Mouse (Mus musculus) midbrain, embryonic 15.5 days (tissue): ENCODE measurements around the gene Pcbp2. TPM values are rescaled to one million over a fixed set of nuclear protein-coding genes. Genes with fewer than 3 reads are reported as not detected.

Experiments used
- ATAC-seq: fragments of 200-750 bp; cut with Nextera tagmentation; replicated peaks from 2 replicates; pipeline ENCODE4 v1.8.0; 2017; ENCODE audit warnings: moderate TSS enrichment
- H3K27ac ChIP-seq: fragments of 300-500 bp; sonication (generic); 2 replicates; pipeline ENCODE4 v1.5.1; 2015; ENCODE audit warnings: mild to moderate bottlenecking, inconsistent platforms
- H3K27me3 ChIP-seq: fragments of 300-500 bp; sonication (generic); replicated peaks from 2 replicates; pipeline ENCODE4 v1.6.1; 2015; ENCODE audit warnings: inconsistent platforms
- H3K36me3 ChIP-seq: fragments of 300-500 bp; sonication (generic); replicated peaks from 2 replicates; pipeline ENCODE4 v1.6.1; 2015; ENCODE audit warnings: inconsistent platforms
- H3K4me1 ChIP-seq: fragments of 300-500 bp; sonication (generic); 2 replicates; pipeline ENCODE4 v1.6.1; 2015; ENCODE audit warnings: inconsistent platforms
- H3K4me2 ChIP-seq: fragments of 300-500 bp; sonication (generic); 2 replicates; pipeline ENCODE4 v1.6.1; 2015; ENCODE audit warnings: inconsistent platforms, mild to moderate bottlenecking, moderate library complexity
- H3K4me3 ChIP-seq: fragments of 300-500 bp; sonication (generic); 2 replicates; pipeline ENCODE4 v1.5.1; 2015; ENCODE audit warnings: mild to moderate bottlenecking, inconsistent platforms
- H3K9ac ChIP-seq: fragments of 300-500 bp; sonication (generic); 2 replicates; pipeline ENCODE4 v1.6.1; 2015; ENCODE audit warnings: mild to moderate bottlenecking, inconsistent platforms
- H3K9me3 ChIP-seq: fragments of 300-500 bp; sonication (generic); 2 replicates; pipeline ENCODE4 v1.6.1; 2016; ENCODE audit warnings: inconsistent platforms
- WGBS: fragments of 180-500 bp; shearing (Covaris S2); methylation state at CpG from one replicate; pipeline ENCODE4 v1.1.7; 2015; ENCODE audit warnings: mixed read lengths; 5-methylcytosine and 5-hydroxymethylcytosine counted together
- polyA plus RNA-seq: library from polyadenylated mRNA; unstranded; fragments of >200 nt; fragmentation: Nextera tagmentation; extraction: Ambion mirVana; gene quantifications from 2 replicates; pipeline ENCODE4 v1.2.1, GENCODE M21; 2015

Pcbp2 gene
- 123 and 126 TPM in 2 replicates for polyA plus RNA-seq

DNA sequence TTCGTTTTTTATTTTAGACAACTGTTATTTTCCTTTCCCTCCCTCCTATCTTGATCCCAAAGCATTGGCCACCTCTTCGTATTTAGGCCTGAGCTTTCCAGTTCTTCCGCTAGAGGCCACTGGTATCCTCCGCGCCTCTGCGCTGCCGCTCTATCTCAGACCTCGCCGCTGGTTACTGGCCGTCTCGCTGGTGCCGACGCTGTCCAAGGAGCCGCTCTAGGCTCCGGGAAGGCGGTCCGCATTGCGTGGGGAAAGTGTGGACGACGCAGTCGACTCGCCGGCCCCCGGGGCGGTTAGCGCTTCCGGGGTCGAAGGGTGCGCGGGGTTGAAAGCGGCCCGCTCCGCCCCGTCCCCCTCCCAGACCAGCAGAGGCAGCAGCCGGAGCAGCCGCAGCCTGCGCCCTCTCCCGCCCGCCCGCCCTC lies at the start of gene Pcbp2:
Pcbp2 (plus strand) TSS at position 357 of the 422 bp plus-strand sequence.
- peaks cover 15% of the 10 kb centered on the region for H3K36me3 ChIP-seq
- peak within 1 kb of the TSS; percentile 88 for H3K9ac ChIP-seq
- no peaks in the 10 kb centered on the region for H3K27me3 ChIP-seq
- peak; percentile 99 for ATAC-seq
- no peaks in the 10 kb centered on the region for H3K9me3 ChIP-seq
- peak within 1 kb of the TSS; percentile 65 for H3K4me2 ChIP-seq
- peak within 1 kb of the TSS; percentile 95 for H3K27ac ChIP-seq
- under 1% methylated on average over 37 of the region's 40 CpGs for WGBS
- peaks cover 17% of the 10 kb centered on the region for H3K4me1 ChIP-seq
- H3K4me3 ChIP-seq, result peak within 1 kb of the TSS; percentile 93

GRCm38 (mm10) chr15:102420986-102421385 lies 49.4 kb upstream of the Pcbp2 start:
- no peak overlapping the region for H3K9ac ChIP-seq
- H3K4me1 ChIP-seq, result no peaks in the 10 kb centered on the region
- no peak overlapping the region for H3K4me3 ChIP-seq
- no peaks in the 10 kb centered on the region for H3K9me3 ChIP-seq
- H3K4me2 ChIP-seq, result no peak overlapping the region
- WGBS, result 74% methylated on average over 1 of the region's 1 CpGs
- H3K27me3 ChIP-seq, result no peaks in the 10 kb centered on the region
- peaks cover 8% of the 10 kb centered on the region for H3K36me3 ChIP-seq
- ATAC-seq, result no peak
- H3K27ac ChIP-seq, result no peak overlapping the region

DNA sequence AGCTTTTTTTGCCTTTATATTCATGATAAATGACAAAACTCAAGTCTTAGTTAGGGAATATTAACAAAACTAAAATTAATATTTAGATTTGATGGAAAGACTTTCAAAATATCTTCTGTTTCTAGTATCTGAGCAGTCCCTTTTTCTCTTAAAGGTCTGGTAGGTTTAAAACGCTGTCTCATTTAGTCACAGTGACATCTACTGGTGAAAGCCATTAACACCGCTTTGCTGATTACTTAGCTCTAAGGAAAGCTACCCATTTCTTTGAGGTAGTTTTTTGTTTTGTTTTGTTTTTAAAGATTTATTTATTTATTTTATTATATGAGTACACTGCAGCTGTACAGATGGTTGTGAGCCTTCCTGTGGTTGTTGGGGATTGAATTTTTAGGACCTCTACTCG lies 48.9 kb upstream of the Pcbp2 start:
- H3K9ac ChIP-seq, result no peak overlapping the region
- WGBS, result 62% methylated on average over 3 of the region's 3 CpGs
- no peak for ATAC-seq
- no peak overlapping the region for H3K27ac ChIP-seq
- H3K4me2 ChIP-seq, result no peak overlapping the region
- no peaks in the 10 kb centered on the region for H3K27me3 ChIP-seq
- no peaks in the 10 kb centered on the region for H3K4me1 ChIP-seq
- no peak overlapping the region for H3K4me3 ChIP-seq
- peaks cover 13% of the 10 kb centered on the region for H3K36me3 ChIP-seq
- no peaks in the 10 kb centered on the region for H3K9me3 ChIP-seq

DNA sequence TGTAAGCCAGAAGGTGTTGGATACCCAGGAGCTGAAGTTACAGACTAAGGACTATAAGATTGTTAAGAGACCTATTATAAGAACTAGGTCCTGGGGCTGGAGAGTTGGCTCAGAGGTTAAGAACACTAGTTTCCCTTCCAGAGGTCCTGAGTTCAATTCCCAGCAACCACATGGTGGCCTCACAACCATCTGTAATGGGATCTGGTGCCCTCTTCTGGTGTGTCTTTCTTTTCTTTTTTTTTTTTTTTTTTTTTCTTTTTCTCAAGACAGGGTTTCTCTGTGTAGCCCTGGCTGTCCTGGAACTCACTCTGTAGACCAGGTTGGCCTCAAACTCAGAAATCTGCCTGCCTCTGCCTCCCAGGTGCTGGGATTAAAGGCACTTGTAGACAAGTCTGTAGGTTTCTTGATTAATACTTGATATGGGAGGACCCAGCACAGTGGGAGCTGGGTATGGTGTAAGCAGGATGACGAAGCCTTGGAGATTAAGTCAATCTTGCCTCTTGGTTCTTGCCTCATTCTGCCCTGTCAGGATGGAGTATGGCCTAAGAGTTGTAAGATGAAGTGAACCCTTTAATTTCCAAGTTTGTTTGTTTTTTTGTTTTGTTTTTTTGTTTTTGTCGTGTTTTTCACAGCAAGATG lies 46.6 kb upstream of the Pcbp2 start:
- no peak overlapping the region for H3K4me2 ChIP-seq
- H3K9me3 ChIP-seq, result no peaks in the 10 kb centered on the region
- no peak for ATAC-seq
- WGBS, result 91% methylated on average over 2 of the region's 2 CpGs
- H3K9ac ChIP-seq, result no peak overlapping the region
- no peaks in the 10 kb centered on the region for H3K4me1 ChIP-seq
- no peaks in the 10 kb centered on the region for H3K27me3 ChIP-seq
- H3K27ac ChIP-seq, result no peak overlapping the region
- H3K4me3 ChIP-seq, result no peak overlapping the region
- H3K36me3 ChIP-seq, result peaks cover 19% of the 10 kb centered on the region

- Histone ChIP-seq H3K9ac (no peak overlapping the region), H3K4me1 (no peaks in the 10 kb centered on the region), H3K27me3 (no peaks in the 10 kb centered on the region), H3K27ac (no peak overlapping the region), H3K4me2 (no peak overlapping the region), H3K36me3 (peaks cover 19% of the 10 kb centered on the region), H3K9me3 (no peaks in the 10 kb centered on the region), H3K4me3 (no peak overlapping the region)
- 82% methylated on average over 2 of the region's 2 CpGs for WGBS
- ATAC-seq, result no peak
Observed at GRCm38 (mm10) chr15:102424657-102425056, 45.7 kb upstream of the Pcbp2 start.

DNA sequence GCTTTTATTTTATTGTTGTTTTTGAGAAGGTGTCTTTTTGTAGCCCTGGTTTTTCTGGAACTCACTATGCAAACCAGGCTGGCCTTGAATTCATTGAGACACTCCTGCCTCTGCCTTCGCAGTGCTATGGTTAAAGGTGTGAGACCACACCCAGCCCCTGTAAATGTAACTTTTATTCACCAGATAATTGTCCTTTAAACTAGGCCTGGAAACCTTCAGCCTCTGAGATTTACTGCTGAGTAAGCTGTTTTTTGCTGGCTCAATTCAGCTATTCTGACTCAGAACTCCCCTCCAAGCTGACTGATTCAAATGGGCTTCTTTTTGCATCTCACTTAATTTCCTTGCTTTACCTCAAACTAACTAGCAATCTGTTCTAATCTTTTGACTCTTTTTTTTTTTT lies 43.4 kb upstream of the Pcbp2 start:
- Histone ChIP-seq H3K27me3 (no peaks in the 10 kb centered on the region), H3K9ac (no peak overlapping the region), H3K9me3 (no peaks in the 10 kb centered on the region), H3K4me3 (no peak overlapping the region), H3K4me2 (no peak overlapping the region), H3K36me3 (peaks cover 33% of the 10 kb centered on the region), H3K27ac (no peak overlapping the region), H3K4me1 (no peaks in the 10 kb centered on the region)
- no peak for ATAC-seq
- WGBS, result 95% methylated on average over 1 of the region's 1 CpGs

DNA sequence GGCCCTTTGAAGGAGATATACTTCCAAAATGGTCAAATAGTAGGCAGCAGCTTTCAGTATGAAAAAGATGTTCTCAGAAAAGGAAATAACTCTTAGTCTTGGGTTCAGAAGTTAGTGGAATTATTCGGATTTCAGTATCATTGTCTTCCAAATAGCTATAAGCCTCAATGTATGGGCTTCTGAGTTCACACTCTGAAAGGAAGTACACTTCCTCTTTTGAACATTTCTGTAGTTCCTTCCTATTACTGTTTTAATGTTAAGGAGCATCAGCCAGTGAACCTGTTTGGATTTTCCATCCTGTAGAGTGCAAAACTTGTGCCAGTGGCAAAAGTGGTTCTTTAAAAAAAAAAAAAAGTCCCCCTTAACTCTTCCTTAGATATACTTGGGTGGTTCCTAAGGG lies 38.3 kb upstream of the Pcbp2 start:
- no peak for ATAC-seq
- WGBS, result 91% methylated on average over 1 of the region's 1 CpGs
- H3K36me3 ChIP-seq, result peaks cover 31% of the 10 kb centered on the region
- no peak overlapping the region for H3K27ac ChIP-seq
- no peaks in the 10 kb centered on the region for H3K27me3 ChIP-seq
- no peak overlapping the region for H3K9ac ChIP-seq
- no peak overlapping the region for H3K4me2 ChIP-seq
- no peaks in the 10 kb centered on the region for H3K4me1 ChIP-seq
- no peak overlapping the region for H3K4me3 ChIP-seq
- no peaks in the 10 kb centered on the region for H3K9me3 ChIP-seq

DNA sequence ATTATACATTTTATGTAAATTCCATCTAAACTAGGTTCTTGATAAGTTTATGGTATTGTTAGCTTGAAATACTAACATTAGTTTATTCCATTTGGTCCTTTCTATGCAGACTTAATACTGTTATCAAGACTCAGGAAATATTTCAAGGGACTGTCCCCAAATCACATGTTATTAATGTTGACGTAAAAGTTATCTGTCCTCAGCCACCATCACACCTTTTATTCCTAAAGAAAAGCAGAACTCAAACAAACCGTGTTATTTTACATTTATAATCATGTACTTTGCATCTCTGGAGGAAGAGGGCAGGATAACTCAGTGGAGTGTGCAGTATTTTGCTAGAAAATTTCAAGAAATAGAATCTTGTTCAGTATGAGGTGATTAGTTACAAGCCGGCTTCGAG lies 37.2 kb upstream of the Pcbp2 start:
- Histone ChIP-seq H3K9ac (no peak overlapping the region), H3K4me1 (no peaks in the 10 kb centered on the region), H3K36me3 (peaks cover 28% of the 10 kb centered on the region), H3K4me3 (no peak overlapping the region), H3K4me2 (no peak overlapping the region), H3K9me3 (no peaks in the 10 kb centered on the region), H3K27me3 (no peaks in the 10 kb centered on the region), H3K27ac (no peak overlapping the region)
- no peak for ATAC-seq
- WGBS, result 95% methylated on average over 4 of the region's 4 CpGs

DNA sequence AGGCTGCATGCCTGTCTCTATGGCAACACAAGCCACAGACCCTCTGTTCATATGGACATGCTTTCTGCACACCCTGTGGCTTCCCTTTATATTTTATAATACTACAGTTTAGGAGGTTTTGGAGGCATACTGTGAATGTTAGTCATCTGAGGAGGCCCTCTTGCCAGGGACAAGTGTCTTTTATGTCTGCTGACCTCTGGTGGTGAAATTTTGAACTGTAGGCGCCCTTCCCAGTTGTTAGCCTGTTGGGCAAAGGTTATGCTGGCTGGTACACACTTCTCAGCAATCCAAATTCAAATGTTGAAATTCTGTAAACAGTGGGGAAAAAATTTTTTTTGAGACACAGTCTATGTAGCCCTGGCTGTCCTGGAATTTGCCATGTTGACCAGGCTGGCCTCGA lies 27.8 kb upstream of the Pcbp2 start:
- no peak overlapping the region for H3K27ac ChIP-seq
- H3K4me3 ChIP-seq, result no peak overlapping the region
- no peak overlapping the region for H3K4me2 ChIP-seq
- WGBS, result 47% methylated on average over 2 of the region's 2 CpGs
- H3K9ac ChIP-seq, result no peak overlapping the region
- H3K4me1 ChIP-seq, result no peaks in the 10 kb centered on the region
- no peaks in the 10 kb centered on the region for H3K36me3 ChIP-seq
- no peaks in the 10 kb centered on the region for H3K9me3 ChIP-seq
- no peak; the same call in 1 of the 2 replicates for ATAC-seq
- no peaks in the 10 kb centered on the region for H3K27me3 ChIP-seq

- Histone ChIP-seq H3K9ac (no peak within 1 kb of the TSS), H3K27me3 (no peaks in the 10 kb centered on the region), H3K27ac (no peak within 1 kb of the TSS), H3K4me1 (no peaks in the 10 kb centered on the region), H3K9me3 (no peaks in the 10 kb centered on the region), H3K36me3 (no peaks in the 10 kb centered on the region), H3K4me3 (no peak within 1 kb of the TSS), H3K4me2 (no peak within 1 kb of the TSS)
- ATAC-seq, result no peak
- 72% methylated on average over 8 of the region's 8 CpGs for WGBS
Observed at GRCm38 (mm10) chr15:102445146-102445545, 25.2 kb upstream of the Pcbp2 start, which contains the start of gene Amhr2. Gene Amhr2 (plus strand): TSS chr15:102445367.

GRCm38 (mm10) chr15:102446448-102446847 lies 23.9 kb upstream of the Pcbp2 start:
- WGBS, result 59% methylated on average over 5 of the region's 6 CpGs
- H3K4me3 ChIP-seq, result no peak overlapping the region
- no peak for ATAC-seq
- H3K36me3 ChIP-seq, result no peaks in the 10 kb centered on the region
- no peak overlapping the region for H3K4me2 ChIP-seq
- no peak overlapping the region for H3K9ac ChIP-seq
- H3K9me3 ChIP-seq, result no peaks in the 10 kb centered on the region
- no peaks in the 10 kb centered on the region for H3K4me1 ChIP-seq
- H3K27ac ChIP-seq, result no peak overlapping the region
- no peaks in the 10 kb centered on the region for H3K27me3 ChIP-seq

DNA sequence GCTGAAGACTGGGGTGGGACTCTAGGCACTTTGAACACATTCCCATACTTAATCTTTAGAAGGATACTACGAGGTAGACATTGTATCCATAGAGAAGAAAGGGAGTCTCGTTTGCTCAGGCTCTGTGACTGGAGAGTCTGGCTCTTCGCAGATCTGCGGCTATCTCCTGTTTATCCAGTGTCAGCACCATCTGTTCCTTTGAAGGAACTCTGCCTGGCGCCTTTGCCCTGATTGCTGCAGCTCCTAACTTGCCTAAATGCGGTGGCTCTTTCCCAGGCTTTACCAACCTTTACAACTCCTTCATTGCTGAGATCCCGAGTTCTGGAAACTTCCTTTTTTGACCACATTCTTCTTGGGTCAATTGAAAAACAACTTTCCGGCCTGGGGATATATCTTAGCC lies 21.0 kb upstream of the Pcbp2 start:
- Histone ChIP-seq H3K36me3 (no peaks in the 10 kb centered on the region), H3K4me1 (no peaks in the 10 kb centered on the region), H3K27me3 (no peaks in the 10 kb centered on the region), H3K9ac (no peak overlapping the region), H3K27ac (no peak overlapping the region), H3K9me3 (no peaks in the 10 kb centered on the region), H3K4me3 (no peak overlapping the region), H3K4me2 (no peak overlapping the region)
- WGBS, result 77% methylated on average over 8 of the region's 8 CpGs
- ATAC-seq, result no peak

DNA sequence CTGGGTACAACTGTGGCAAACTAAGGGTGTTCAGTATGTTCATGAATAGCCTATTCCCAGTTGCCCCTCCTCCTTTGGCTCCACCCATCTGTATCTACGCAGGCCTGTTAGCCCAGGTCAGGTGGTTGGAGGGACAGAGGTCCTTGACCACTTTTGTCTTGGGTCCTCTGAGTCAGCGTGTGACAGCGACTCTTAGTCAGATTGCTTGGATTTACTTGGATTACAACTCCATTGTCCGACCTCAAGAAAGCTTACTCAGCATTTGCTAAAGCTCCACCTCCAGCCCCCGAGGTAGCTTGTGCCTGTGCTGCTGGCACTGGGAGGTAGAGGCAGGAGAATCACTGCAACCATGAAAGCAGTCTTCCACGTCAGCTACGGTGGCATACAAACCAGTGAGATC lies 19.4 kb upstream of the Pcbp2 start:
- WGBS, result 25% methylated on average over 7 of the region's 7 CpGs

More for the DNA sequence above, 19.4 kb upstream of the Pcbp2 start:
- Histone ChIP-seq H3K4me2 (no peak overlapping the region), H3K27ac (no peak overlapping the region), H3K4me3 (no peak overlapping the region), H3K4me1 (no peaks in the 10 kb centered on the region), H3K36me3 (no peaks in the 10 kb centered on the region), H3K27me3 (no peaks in the 10 kb centered on the region), H3K9ac (no peak overlapping the region), H3K9me3 (no peaks in the 10 kb centered on the region)
- no peak for ATAC-seq
